Mouse (Mus musculus) layer of hippocampus, postnatal 10 days (tissue): ENCODE results near the gene Arl1. TPM values are rescaled to one million over a fixed set of nuclear protein-coding genes. Genes with fewer than 3 reads are reported as not detected.
"Not testable (repeated sequence)": the region's sequence is repeated elsewhere in the genome, so short reads cannot be mapped to it uniquely, and the experiment has no call there.

ENCODE experiments used
- DNase-seq, 2 experiments: peaks; one replicate each; pipeline ENCODE4 v3.0.0; 2021; ENCODE audit warnings: low spot score in 2 of 2
- long read RNA-seq: library from polyadenylated mRNA; stranded (forward); transcript quantifications from one replicate; pipeline ENCODE4 v2.0.0, GENCODE M21; 2023
- total RNA-seq, 2 experiments: library from RNA; stranded (reverse); gene quantifications; 2 replicates each; pipeline ENCODE4 v1.2.3; 2021

Gene Arl1
- 100 to 1,000 TPM; 127 TPM for total RNA-seq
- long read RNA-seq, transcript Arl1-202 (6 exons, 2,080 nt) = major isoform, 251 of 273 reads
- long read RNA-seq, partial matches to known transcripts = 4 of 273 reads
- long read RNA-seq, other reads (novel, unspliced or antisense) = 18 of 273 reads

GRCm38 (mm10) chr10:88730571-88731495 lies at the start of gene Arl1:
Arl1 (plus strand) TSS chr10:88730858.
- peak; percentile 93 to 95 for DNase-seq

- DNase-seq = no peak
Observed at GRCm38 (mm10) chr10:88682904-88683563, 47.6 kb upstream of the Arl1 start.

- no peak for DNase-seq
Observed at GRCm38 (mm10) chr10:88684925-88685324, 45.7 kb upstream of the Arl1 start, which contains the start of gene Spic. Spic (minus strand) TSS chr10:88685015.

- no peak for DNase-seq
Observed at GRCm38 (mm10) chr10:88700938-88701337, 29.7 kb upstream of the Arl1 start.

GRCm38 (mm10) chr10:88708671-88709523 lies 21.8 kb upstream of the Arl1 start:
- DNase-seq = peak in 1 of 2 experiments; percentile 16

GRCm38 (mm10) chr10:88712359-88712758 lies 18.3 kb upstream of the Arl1 start:
- DNase-seq = no peak

- no peak for DNase-seq
Observed at GRCm38 (mm10) chr10:88714744-88715143, 15.9 kb upstream of the Arl1 start.

GRCm38 (mm10) chr10:88715621-88716020 lies 15.0 kb upstream of the Arl1 start:
- no peak for DNase-seq

- DNase-seq = no peak
Observed at GRCm38 (mm10) chr10:88716986-88717755, 13.5 kb upstream of the Arl1 start.

GRCm38 (mm10) chr10:88717756-88718025 lies 13.0 kb upstream of the Arl1 start:
- DNase-seq = no peak

GRCm38 (mm10) chr10:88719618-88720017 lies 11.0 kb upstream of the Arl1 start:
- DNase-seq = no peak

- DNase-seq = no peak
Observed at GRCm38 (mm10) chr10:88725343-88725742, 5.3 kb upstream of the Arl1 start.

GRCm38 (mm10) chr10:88727128-88727527 lies 3.5 kb upstream of the Arl1 start:
- DNase-seq = peak; percentile 44 to 54

- no peak for DNase-seq
Observed at GRCm38 (mm10) chr10:88728166-88728565, 2.5 kb upstream of the Arl1 start.

- DNase-seq = no peak
Observed at GRCm38 (mm10) chr10:88731496-88732308, 1.0 kb downstream of the Arl1 start.

- no peak for DNase-seq
Observed at GRCm38 (mm10) chr10:88732309-88732622, 1.6 kb downstream of the Arl1 start.

- DNase-seq = not testable (repeated sequence)
Observed at GRCm38 (mm10) chr10:88739074-88739473, 8.4 kb downstream of the Arl1 start.

GRCm38 (mm10) chr10:88739818-88740217 lies 9.2 kb downstream of the Arl1 start:
- no peak for DNase-seq

GRCm38 (mm10) chr10:88740781-88741180 lies 10.1 kb downstream of the Arl1 start:
- no peak for DNase-seq

GRCm38 (mm10) chr10:88741426-88741825 lies 10.8 kb downstream of the Arl1 start:
- DNase-seq = no peak
